9 mouse cellular contexts compared by ENCODE assay signal in genomic region chr1:185454144-185454543, GRCm38 (mm10). TPM values are rescaled to one million over a fixed set of nuclear protein-coding genes. Genes with fewer than 3 reads are reported as not detected.
A peak's percentile ranks its signal among the peaks of the same experiment; 100 is the strongest.
DNase-seq lines count a peak whose midpoint lies in the region; ATAC-seq and TF ChIP-seq lines count a peak whose summit lies in the region.
"Had no signal": no experiment of that assay in that cellular context is flagged by ENCODE, and none has a peak within 500 bp of the region (broad histone marks: within the 10 kb centered on the region; RNA-seq: fewer than 3 reads in every experiment).

No protein-coding gene starts in this region.

- 41% methylated on average over 4 of the region's 4 CpGs for WGBS in forebrain, embryonic 10.5 days
- 52% methylated on average over 4 of the region's 4 CpGs for WGBS in limb, embryonic 12.5 days
- 41% methylated on average over 4 of the region's 4 CpGs for WGBS in olfactory bulb, adult 2 months

- DNase-seq in layer of hippocampus, adult 2 months (ENCODE audit: low spot score in 2 of 2) = no peak
- DNase-seq in layer of hippocampus, adult 8-10 months (ENCODE audit: low spot score in 2 of 2) = no peak
- DNase-seq in forebrain, embryonic 10.5 days (ENCODE audit: extremely low spot score, low spot score) = no peak
- no peak for DNase-seq in cerebellum, postnatal 14 days
- no peak for DNase-seq in kidney, postnatal 10 days

- no peak for ATAC-seq in limb, embryonic 12.5 days (ENCODE audit: insufficient number of reproducible peaks, insufficient read depth, low FRiP score, low TSS enrichment, low read depth)
- no peak for ATAC-seq in CD4-positive, CD25-positive, alpha-beta regulatory T cell, adult 4 months

- peak overlapping the region; percentile 90; the same call in 1 of the 2 replicates for H3K27ac ChIP-seq in layer of hippocampus, adult 2 months
- peak overlapping the region; percentile 85; the same call in 1 of the 2 replicates for H3K27ac ChIP-seq in forebrain, embryonic 10.5 days
- H3K27ac ChIP-seq in limb, embryonic 12.5 days = no peak overlapping the region
- no peak overlapping the region for H3K27ac ChIP-seq in olfactory bulb, adult 2 months (ENCODE audit: insufficient read depth, low read depth, low read length)

- peaks cover 51% of the 10 kb centered on the region for H3K27me3 ChIP-seq in forebrain, embryonic 10.5 days (ENCODE audit: poor library complexity, severe bottlenecking)
- peaks cover 55% of the 10 kb centered on the region for H3K27me3 ChIP-seq in limb, embryonic 12.5 days

- peak overlapping the region; percentile 63; the same call in 1 of the 2 replicates for H3K9ac ChIP-seq in limb, embryonic 12.5 days (replicated peaks)

- no peak for TF ChIP-seq CTCF in layer of hippocampus, adult 2 months (conservative IDR thresholded peaks at IDR 0.05)
- no peak for TF ChIP-seq CTCF in olfactory bulb, adult 2 months (IDR thresholded peaks at IDR 0.05; ENCODE audit: insufficient read depth, low read depth, low read length)

- peaks cover 19% of the 10 kb centered on the region for H3K4me1 ChIP-seq in forebrain, embryonic 10.5 days
- H3K4me1 ChIP-seq in limb, embryonic 12.5 days (replicated peaks) = peaks cover 17% of the 10 kb centered on the region
- peaks cover 13% of the 10 kb centered on the region for H3K4me1 ChIP-seq in olfactory bulb, adult 2 months (ENCODE audit: control insufficient read depth, insufficient read depth, low read length)

- H3K4me2 ChIP-seq in limb, embryonic 12.5 days = peak overlapping the region; percentile 95

- no peaks in the 10 kb centered on the region for H3K9me3 ChIP-seq in forebrain, embryonic 10.5 days
- H3K9me3 ChIP-seq in limb, embryonic 12.5 days = no peaks in the 10 kb centered on the region

- H3K4me3 ChIP-seq in layer of hippocampus, adult 2 months = peak overlapping the region; percentile 77; the same call in 1 of the 2 replicates
- H3K4me3 ChIP-seq in forebrain, embryonic 10.5 days = peak overlapping the region; percentile 71
- peak overlapping the region; percentile 55 for H3K4me3 ChIP-seq in limb, embryonic 12.5 days (replicated peaks)
- peak overlapping the region; percentile 55 for H3K4me3 ChIP-seq in olfactory bulb, adult 2 months (ENCODE audit: insufficient read depth, low read depth, low read length)

- no peak for TF ChIP-seq POLR2A in olfactory bulb, adult 2 months (IDR thresholded peaks at IDR 0.05; ENCODE audit: insufficient read depth, low read depth, low read length)

- H3K36me3 ChIP-seq in forebrain, embryonic 10.5 days (replicated peaks) = no peaks in the 10 kb centered on the region
- no peaks in the 10 kb centered on the region for H3K36me3 ChIP-seq in limb, embryonic 12.5 days

RNA-seq across cellular contexts. Expression of gene Slc30a10, which starts 0.5 kb away (rescaled TPM):
- 1 to 10 TPM; 8.5 to 9.0 TPM for total RNA-seq in layer of hippocampus, adult 2 months (2021)
- total RNA-seq in layer of hippocampus, adult 8-10 months (2022) = 1 to 10 TPM; 6.8 to 9.3 (median 9.0) TPM
- polyA plus RNA-seq in forebrain, embryonic 10.5 days (2016; fragmentation: Nextera tagmentation; extraction: Ambion mirVana) = 1.6 and 2.0 TPM in 2 replicates
- 0.39 and 0.54 TPM in 2 replicates for polyA plus RNA-seq in limb, embryonic 12.5 days (2016; fragmentation: Nextera tagmentation; extraction: Ambion mirVana)
- polyA plus RNA-seq in olfactory bulb, adult 2 months (2012; ENCODE audit: insufficient read depth, insufficient read length, low replicate concordance, missing spikeins) = not detected in 2 replicates
- not detected for polyA plus RNA-seq in CD4-positive, CD25-positive, alpha-beta regulatory T cell, adult 4 months (2017; shearing (Covaris generic))
- total RNA-seq: granulocyte monocyte progenitor cell, adult 5-6 weeks had no signal

Comparison
In these comparisons a context has a peak if more than half of its experiments do, and no peak if none do; other contexts are left out.
1. H3K27ac ChIP-seq: peak in layer of hippocampus, adult 2 months (single experiment) and forebrain, embryonic 10.5 days (single experiment); none in limb, embryonic 12.5 days (single experiment) and olfactory bulb, adult 2 months (single experiment).
2. Peak in every context shown above with its lines, with median percentiles within 50 percentile points of each other: H3K4me3 ChIP-seq.